Mouse (Mus musculus): Measurements from ENCODE around the gene Gzmk.

Gene Gzmk

DNA sequence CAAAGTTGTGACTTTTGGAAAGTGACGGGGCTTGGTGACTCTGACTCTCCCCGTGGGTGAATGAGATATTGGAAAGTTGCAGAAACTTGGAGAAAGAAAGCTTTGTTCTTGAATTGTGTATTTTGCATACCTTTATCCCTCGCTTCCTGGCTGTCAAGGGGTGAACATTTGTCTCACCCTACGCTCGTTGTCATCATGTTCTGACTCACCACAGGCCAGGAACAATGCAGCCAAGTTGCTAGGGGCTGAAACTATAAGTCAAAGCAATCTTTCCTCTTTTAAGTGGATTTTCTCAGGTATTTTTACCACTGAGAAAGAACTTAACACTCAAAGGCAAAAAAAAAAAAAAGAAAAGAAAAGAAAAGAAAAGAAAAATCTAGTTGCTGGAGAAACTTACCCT, 22.6 kb downstream of the Gzmk start:
- DNase-seq (ENCODE audit: low spot score in 2 of 2) = no peak

DNA sequence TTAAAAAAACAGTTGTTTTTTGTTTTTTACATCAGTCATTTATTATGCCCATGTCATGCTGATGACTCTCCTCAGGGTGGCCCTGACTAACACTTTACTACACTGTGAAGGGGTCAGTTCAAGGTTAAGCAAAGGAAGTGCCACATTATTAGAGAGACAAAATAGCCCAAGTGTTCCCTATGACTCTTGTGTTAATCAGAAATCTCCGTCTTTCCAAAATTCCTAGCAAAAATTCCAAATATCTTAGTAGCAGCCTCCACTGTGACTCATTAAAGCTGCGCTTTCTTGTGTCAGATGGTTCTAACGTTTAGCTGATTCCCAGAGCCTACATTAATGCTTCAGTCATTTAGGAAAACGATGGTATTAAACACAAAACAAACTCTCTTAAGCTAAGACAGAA, 23.5 kb downstream of the Gzmk start:
- no peak for DNase-seq (ENCODE audit: low spot score in 2 of 2)

DNA sequence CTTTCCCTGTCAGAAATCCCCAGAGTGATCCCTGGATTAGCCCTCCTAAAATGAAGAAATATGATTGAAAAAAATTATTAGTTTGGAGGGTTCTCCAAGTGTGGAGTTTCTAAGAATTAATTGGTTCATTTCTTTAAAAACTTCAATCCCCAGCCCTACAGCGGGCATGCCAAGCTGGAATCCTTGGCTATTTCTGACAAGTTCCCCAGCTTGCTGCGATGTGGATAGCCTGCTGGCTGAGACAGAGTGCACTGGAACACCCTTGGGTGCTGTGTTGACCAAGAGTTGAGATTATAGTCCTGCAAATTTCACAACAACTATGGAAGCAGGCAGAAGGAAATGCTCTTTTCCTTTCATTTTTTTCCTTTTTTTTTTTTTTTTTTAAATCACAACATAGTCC, 24.1 kb downstream of the Gzmk start:
- no peak for DNase-seq (ENCODE audit: low spot score in 2 of 2)

DNA sequence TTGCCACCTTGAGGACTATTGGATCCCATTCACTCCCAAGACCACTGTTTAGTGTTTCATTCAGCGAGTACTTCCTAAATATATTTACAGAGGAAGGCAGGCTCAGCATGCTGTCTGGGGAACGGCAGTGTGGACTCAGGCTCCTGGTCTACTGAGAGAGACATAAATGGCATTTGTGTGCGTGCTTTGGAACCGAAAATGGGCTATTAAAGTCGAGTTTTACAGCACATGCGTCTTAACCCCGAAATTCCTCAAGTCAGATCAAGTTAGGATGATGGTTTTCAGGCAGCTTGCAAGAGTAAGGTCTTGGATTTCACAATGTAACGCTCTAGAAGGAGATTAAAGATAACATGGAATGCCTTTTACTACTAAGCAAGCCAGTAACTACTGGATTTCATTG, 25.0 kb downstream of the Gzmk start:
- DNase-seq (ENCODE audit: low spot score in 2 of 2) = no peak

DNA sequence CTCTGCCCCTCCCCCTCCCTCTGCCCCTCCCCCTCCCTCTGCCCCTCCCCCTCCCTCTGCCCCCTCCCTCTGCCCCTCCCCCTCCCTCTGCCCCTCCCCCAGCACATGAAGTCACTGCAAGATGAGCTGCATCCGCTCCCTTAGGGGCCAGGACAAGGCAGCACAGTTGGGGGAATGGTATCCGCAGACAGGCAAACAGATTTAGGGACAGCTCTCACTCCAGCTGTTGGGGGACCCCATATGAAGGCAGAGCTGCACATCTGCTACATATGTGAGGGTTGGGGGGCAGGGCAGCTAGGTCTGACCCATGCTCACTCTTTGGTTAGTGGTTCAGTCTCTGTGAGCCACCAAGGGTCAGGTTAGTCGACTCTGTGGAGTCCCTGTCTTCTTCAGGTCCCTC, 26.4 kb downstream of the Gzmk start:
- no peak for DNase-seq (ENCODE audit: low spot score in 2 of 2)

DNA sequence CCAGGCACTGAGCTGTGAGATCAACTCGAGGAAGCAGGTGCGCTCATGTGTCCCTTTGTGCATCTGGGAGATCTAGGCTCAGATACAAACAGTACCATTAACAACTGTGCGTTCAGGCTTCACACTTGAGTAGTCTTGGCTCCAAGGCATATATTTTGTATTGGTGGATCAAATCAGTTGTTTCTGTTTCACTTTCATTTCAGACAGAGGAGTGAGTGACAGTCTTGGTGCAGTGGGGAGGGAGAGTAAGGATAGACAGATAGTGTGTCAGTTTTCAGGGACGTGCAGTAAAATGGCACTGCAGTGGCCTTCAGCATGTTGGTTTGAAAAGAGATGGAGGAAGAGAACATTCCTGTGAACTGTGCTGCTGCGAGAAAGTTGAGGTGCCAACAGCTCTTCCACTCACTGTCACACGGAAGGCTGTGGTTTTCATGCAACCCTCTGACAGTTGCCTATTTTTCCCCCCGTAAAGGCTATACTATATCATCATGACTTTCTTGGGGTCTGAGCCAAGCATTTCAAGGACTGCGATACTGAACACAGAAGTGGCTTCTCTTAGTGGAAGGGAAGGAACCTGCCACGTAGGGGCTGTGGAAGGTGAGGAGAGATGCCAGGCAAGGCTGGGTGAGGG, 27.7 kb downstream of the Gzmk start:
- DNase-seq (ENCODE audit: low spot score in 2 of 2) = no peak

DNA sequence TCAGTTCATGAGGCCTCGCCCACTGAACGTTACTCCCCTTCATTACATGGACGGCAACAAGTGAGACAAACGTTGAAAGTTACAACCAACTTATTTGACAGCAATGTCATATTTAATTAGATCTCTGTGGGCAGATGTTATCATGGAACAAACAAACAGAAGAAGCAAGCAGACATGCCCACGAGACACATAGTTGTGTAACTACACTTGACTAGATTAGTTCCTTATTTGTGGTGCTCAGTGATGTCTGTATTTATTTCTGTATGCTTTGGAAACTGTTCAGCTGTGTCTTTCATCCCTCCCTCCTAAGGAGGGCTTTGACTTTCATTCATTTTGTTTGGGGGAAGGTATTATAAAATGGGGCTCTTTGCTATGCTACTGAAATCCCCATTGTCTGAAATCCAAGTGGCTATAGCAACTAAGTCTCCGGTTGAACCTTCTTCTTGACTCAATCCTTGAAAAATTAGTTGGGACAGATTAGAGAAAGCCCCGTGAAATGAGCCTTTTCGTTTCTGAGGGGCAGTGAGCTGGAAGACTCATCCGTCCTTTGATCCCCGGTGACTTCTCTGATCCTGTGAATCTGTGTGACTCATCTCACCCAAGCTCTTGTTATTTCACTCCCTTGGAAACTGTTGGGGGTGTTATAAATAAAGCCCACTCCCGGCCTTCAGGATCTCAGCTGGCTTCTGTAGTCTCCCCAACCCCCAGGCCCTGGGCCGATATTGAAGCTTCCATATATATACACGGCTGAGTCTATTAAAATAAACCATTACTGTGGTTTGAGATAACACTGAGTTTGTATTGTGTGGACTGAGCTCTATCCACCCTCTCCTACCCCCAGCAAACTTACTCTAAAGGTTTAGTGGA, 28.7 kb downstream of the Gzmk start:
- DNase-seq (ENCODE audit: low spot score in 2 of 2) = no peak

DNA sequence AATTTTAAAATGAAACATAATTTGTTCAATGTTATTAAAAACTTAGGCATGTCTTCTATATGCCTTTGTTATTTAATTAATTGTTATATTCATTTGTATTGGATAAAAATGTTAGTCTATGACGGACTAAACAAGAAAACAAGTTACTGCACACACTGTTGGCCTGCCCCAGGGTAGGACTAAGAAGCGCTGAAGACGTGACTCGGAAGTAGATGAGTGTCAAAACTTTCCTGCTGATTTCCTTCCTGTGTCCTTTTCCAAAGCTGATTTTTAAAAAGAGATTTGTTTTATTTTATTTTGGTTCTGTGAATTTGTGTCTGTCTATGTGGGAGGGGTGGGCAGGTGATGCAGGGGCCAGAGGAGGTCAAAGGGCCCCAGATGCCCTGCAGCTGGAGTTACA, 42.0 kb downstream of the Gzmk start:
- DNase-seq (ENCODE audit: low spot score in 2 of 2) = no peak

DNA sequence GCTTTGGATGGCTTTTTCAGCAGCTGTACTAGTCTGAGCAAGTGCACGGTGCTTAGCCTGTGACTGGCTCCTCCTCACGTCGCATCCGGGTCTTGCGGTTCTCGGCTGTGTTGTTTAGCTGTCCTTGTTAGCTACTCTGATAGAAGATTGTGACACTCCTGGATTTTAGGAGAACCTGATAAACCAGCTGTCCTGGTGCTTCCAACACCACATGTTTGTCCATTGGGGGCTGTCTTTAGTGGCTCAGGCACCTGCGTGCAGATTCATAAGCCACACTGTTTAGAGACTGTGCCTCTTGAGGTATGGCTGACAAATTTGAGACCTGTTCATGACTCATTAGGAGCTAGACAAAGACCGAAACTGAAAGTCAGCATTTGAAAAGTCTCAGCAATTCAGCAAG, 42.4 kb downstream of the Gzmk start:
- DNase-seq (ENCODE audit: low spot score in 2 of 2) = no peak

DNA sequence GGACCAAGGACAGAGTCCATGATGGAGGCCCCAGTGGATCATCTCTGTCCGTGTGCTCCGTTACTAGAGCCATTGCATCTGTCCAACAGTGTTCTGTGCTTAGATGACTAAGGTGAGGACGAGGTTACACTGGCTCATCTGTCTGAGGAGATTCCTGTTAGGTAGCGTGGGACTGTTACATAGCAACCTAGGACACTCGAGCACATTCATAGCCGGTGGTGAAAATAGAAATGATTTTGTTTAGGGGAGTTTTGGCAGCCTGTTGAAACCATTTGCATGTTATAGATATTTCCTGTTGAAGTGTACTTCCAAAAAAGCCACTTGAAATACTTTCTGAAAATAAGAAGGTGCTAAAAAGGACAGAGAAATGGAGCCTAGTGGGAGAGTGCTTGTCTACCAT, 51.5 kb downstream of the Gzmk start:
- peak; percentile 11 to 13 for DNase-seq (ENCODE audit: low spot score in 2 of 2)

DNA sequence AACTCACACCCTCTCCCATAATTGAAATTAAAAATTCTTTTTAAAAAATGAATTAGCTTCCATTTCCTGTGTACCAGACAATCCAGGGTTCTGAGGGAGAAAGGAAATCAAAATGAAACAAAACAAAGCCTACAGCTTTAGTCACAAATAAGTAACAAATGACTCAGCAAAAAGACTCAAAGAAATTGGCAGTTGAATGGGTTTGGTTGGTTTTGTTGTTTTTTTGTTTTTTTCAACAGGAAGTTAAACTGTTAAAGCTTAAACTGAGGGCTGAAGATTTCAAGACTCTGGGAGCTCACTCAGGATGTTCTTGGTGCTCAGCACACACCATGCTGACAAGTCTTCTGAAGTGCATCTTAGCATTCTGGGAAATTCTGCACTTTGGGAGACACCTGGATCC, 55.5 kb downstream of the Gzmk start:
- DNase-seq (ENCODE audit: low spot score in 2 of 2) = no peak

DNA sequence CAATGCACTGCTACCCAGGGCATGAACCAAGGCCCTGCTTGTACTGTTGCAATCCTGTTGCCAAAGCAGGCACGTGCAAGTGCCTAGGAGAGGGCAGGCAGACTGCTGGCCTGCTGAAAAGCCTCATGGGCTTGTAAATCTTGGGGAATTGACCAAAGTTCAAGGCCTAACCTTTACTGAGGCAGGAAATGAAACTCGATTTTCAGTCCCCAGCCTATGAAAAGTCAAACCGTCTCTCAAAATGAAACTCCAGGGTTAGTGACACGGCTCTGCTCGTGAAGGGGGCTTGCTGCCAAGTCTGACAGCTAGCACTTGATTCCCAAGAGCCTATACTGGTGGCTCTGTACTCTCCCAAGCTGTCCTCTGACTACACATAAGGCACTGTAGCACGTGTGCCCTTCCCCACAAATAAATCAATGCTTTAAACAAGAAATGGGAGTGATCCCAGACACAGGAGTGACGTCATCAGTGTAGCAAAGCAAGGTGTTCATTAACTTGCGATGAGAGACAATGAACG, 57.6 kb downstream of the Gzmk start:
- DNase-seq (ENCODE audit: low spot score in 2 of 2) = no peak

DNA sequence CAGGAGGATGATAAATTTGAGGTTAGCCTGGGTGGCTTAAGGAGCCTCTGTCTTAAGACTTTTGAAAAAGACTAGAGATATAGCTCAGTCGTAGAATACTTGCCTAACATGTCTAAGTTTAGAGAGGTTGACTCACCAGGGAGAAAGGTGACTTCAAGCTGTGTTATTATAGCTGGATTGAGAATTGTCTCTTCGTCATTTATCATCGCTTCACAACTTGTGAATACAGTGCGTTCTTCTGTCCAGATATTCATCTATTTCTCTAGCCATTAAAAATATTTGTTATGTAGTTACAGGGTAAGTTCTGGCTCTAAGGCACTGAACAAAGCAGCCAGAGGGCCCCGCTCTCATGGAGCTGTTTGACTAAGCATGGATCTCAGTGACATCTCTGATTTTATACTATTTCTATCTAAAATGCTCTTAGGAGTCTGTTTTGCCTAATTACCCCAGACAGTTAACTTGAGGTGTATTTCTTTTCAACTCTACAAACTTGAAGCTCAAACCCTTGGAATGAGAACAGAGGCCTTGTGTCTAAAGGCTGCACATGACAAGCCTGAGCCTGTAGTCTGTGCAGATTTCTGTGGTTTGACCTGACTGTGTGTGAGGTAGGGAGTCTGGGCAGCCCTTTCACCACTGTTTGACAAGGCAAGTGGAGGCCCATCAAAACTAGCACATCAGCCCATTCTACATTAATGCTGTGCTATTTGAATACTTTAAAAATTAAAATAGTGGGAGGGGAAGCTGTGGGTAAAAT, 61.3 kb downstream of the Gzmk start:
- no peak for DNase-seq (ENCODE audit: low spot score in 2 of 2)

DNA sequence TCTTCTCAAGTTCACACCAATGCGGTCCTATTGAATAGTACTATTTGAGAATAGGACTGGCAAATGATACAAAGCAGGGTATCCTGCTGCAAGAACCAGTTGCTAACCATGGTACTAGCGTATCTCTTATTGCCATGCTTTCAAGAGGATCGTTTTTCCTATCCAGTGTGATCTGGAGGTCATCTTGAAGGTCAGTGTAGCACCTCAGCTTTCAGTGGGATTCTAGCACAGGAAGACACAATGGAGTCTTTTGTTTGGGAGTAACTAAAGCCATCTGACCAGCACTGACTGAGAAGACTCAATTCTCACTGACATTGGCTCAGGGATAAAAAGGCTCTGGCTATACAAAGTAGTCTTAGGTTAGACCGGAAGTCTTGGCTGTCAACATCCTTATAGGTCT, 74.2 kb downstream of the Gzmk start:
- no peak for DNase-seq (ENCODE audit: low spot score in 2 of 2)

DNA sequence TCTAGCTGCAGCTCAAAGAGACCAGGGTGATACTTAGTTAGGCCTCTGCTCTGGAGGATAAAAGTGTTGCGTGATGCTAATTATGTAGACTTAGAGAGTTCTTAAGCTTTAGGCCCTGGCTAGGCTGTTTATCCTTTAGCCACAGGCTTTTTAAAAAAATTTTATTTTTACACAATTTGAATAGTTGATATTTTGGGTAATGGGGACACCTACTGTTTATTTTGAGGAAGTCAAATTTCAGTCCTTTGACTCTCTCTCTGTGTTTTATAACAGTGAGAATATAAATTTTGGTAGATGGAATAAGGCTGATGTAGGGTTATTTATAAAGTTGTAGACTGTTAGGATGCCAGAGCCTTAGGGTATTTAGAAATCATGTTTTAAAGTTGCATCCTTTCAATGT, 86.1 kb downstream of the Gzmk start:
- no peak for DNase-seq (ENCODE audit: low spot score in 2 of 2)

DNA sequence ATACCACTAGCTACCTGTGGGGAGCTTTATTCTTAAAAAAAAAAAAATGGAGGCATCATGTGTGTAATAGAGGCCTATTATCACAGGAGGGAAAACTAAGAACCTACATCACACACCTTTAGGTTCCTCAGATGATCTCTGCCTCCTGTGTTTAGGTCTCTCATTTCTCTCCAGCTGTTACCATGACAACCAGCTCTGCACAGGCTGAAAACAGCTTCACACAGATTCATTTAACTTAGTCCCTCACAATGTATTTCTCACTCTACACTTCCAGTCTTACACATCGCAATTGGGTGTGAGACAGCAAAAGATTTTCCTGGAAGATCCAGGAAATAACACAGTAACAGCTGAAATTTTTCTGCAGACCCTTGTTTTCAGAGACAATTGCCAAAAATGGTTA, 95.7 kb downstream of the Gzmk start:
- DNase-seq (ENCODE audit: low spot score in 2 of 2) = peak; percentile 4 to 10

Measured in right cerebral cortex, adult 2 months (tissue).